Mouse (Mus musculus): ENCODE measurements around the gene Atp1a1. TPM values are rescaled to one million over a fixed set of nuclear protein-coding genes. Genes with fewer than 3 reads are reported as not detected.

Gene Atp1a1
- total and polyA plus RNA-seq, 2 experiments from 2014 or later = 66.4 to 264 TPM

DNA sequence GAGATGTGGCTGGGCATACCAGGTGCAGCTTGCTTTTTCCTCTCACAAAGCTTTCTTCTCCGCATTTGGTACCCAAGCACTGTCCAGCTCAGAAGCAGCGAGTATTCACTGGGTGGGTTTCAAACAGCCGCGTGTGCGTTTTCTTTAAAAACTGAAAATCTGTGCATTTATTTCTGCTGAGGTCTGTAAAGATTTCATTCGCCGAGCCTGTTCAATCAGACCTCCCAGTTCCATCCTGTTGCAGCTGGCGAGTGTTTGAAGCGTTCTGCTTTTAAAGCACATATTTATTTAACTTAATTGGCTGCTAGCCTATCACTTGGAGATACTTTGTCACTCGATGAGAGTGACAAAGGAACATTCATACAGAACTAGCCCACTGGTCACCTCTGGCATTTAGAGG, 73.6 kb downstream of the Atp1a1 start:
- TF ChIP-seq CTCF (IDR thresholded peaks at IDR 0.05; ENCODE audit: low read depth) = no peak
- WGBS = 63% methylated on average over 10 of the region's 10 CpGs
- H3K4me2 ChIP-seq (ENCODE audit: low read depth, low read length) = no peak overlapping the region
- no peak overlapping the region for H3K4me3 ChIP-seq (ENCODE audit: low read length)
- H3K27ac ChIP-seq = no peak overlapping the region
- H3K9me3 ChIP-seq (ENCODE audit: low read length) = no peaks in the 10 kb centered on the region
- ATAC-seq (no peak), DNase-seq (ENCODE audit: low spot score) (no peak)
- no peaks in the 10 kb centered on the region for H3K36me3 ChIP-seq (ENCODE audit: insufficient read depth, low read length)
- H3K4me1 ChIP-seq (ENCODE audit: insufficient read depth, low read length) = 0 out of 2 replicates have a peak, but pooled peaks cover 8% of the 10 kb centered on the region
- no peak overlapping the region for H3K9ac ChIP-seq (replicated peaks; ENCODE audit: low read length)
- H3K27me3 ChIP-seq (ENCODE audit: insufficient read depth, low read length) = no peaks in the 10 kb centered on the region

DNA sequence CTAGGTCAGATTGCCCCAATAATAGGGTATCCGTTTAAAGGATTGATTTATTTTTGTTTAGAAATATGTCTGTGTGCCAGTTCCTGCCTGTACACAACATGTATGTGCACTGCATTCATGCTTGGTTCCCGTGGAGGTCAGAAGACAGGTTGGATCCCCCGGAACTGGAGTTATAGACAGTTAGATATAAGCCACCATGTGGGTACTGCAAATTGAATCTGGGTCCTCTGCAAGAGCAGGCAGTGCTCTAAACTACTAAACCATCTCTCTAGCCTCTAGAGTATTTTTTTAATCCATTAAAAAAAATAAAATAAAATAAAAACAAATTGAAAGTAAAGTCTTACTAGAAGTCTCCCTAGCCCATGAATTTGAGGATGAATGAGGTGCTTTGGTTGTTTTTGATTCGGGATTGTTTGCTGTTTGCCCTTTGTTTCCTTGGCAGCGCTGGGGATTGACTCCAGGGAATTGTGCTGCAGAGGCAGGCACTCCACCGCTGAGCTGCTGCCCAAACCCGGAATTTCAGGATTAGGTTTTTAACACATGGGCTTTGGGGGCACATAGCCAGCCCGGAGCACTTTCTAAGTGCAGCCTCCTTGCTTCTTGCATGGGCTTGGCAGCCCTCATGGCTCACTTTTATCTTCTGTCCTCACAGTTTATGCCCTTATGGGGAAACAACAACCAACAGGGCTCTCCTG, 75.4 kb downstream of the Atp1a1 start:
- no peak for TF ChIP-seq CTCF (IDR thresholded peaks at IDR 0.05; ENCODE audit: low read depth)
- ATAC-seq = no peak
- WGBS = 22% methylated on average over 8 of the region's 8 CpGs
- no peaks in the 10 kb centered on the region for H3K36me3 ChIP-seq (ENCODE audit: insufficient read depth, low read length)
- no peak overlapping the region for H3K4me3 ChIP-seq (ENCODE audit: low read length)
- peak; percentile 65 for DNase-seq (ENCODE audit: low spot score)
- no peak overlapping the region; the same call in 1 of the 2 replicates for H3K27ac ChIP-seq
- no peak overlapping the region for H3K9ac ChIP-seq (replicated peaks; ENCODE audit: low read length)
- no peaks in the 10 kb centered on the region for H3K9me3 ChIP-seq (ENCODE audit: low read length)
- 0 out of 2 replicates have a peak, but pooled peaks cover 8% of the 10 kb centered on the region for H3K4me1 ChIP-seq (ENCODE audit: insufficient read depth, low read length)
- H3K27me3 ChIP-seq (ENCODE audit: insufficient read depth, low read length) = no peaks in the 10 kb centered on the region
- H3K4me2 ChIP-seq (ENCODE audit: low read depth, low read length) = no peak overlapping the region

DNA sequence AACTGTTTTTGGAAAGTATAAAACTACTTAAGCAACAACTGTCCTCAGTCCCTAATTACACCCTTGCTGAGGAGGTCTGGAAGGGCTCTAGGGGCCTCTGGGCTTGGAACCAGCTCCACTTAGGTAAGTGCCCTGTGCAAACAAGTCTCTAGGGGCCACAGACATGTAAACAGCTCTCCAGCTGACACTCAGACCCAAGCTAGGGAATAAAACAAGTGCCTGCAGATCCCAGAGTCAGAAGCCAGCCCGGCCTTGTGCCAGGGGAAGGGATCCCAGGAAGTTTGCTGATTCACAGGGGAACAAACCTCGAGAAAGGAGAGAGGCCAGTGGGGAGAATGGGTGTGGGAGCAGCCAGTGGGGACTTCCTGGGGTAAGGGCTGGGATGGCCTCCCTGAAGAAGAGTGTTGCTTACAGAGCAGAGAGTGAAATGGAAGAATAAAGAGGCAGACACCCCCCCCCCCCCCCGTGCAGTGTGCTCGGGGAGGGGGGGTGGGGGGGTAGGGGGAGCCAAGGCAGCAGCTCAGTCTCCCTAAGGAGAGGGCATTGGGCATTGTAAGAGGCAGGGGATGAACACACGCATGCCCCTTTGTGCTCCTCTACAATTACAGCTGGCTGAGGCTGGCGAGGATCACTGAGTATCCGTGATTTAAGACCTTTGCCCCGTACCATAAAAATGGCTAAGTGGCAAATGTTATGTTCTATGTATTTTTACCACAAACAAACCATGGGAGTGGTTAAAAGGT, 76.2 kb downstream of the Atp1a1 start:
- ATAC-seq = no peak
- no peak for TF ChIP-seq CTCF (IDR thresholded peaks at IDR 0.05; ENCODE audit: low read depth)
- DNase-seq (ENCODE audit: low spot score) = no peak

DNA sequence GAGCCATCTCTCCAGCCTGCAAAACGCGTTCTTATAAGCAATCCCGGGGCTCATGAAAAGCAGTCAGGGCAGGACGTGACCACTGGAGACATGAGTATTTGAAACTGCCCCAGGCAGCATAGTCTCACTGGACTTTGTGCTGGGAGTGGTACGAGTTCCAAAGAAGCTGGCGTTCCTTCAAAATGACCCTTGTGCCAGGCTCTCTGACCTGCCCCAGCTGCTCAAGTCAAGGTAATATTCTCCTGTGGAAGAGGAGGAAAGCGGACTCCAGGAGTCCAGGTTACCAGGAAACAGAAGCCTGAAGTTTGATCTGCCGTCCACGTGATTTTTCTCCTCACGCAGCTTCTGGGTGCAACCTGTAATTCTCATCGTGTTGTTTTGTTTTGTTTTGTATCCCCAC, 77.9 kb downstream of the Atp1a1 start:
- no peak for TF ChIP-seq CTCF (IDR thresholded peaks at IDR 0.05; ENCODE audit: low read depth)
- DNase-seq (ENCODE audit: low spot score) (no peak), ATAC-seq (no peak)
- Histone ChIP-seq H3K4me2 (ENCODE audit: low read depth, low read length) (no peak overlapping the region), H3K9ac (replicated peaks; ENCODE audit: low read length) (no peak overlapping the region), H3K4me3 (ENCODE audit: low read length) (no peak overlapping the region), H3K36me3 (ENCODE audit: insufficient read depth, low read length) (no peaks in the 10 kb centered on the region), H3K4me1 (ENCODE audit: insufficient read depth, low read length) (0 out of 2 replicates have a peak, but pooled peaks cover 11% of the 10 kb centered on the region), H3K27me3 (ENCODE audit: insufficient read depth, low read length) (no peaks in the 10 kb centered on the region), H3K9me3 (ENCODE audit: low read length) (no peaks in the 10 kb centered on the region), H3K27ac (no peak overlapping the region)
- 80% methylated on average over 11 of the region's 11 CpGs for WGBS

More for the DNA sequence above, 76.2 kb downstream of the Atp1a1 start:
- Histone ChIP-seq H3K9me3 (ENCODE audit: low read length) (no peaks in the 10 kb centered on the region), H3K4me2 (ENCODE audit: low read depth, low read length) (no peak overlapping the region), H3K9ac (replicated peaks; ENCODE audit: low read length) (no peak overlapping the region), H3K36me3 (ENCODE audit: insufficient read depth, low read length) (no peaks in the 10 kb centered on the region), H3K27me3 (ENCODE audit: insufficient read depth, low read length) (no peaks in the 10 kb centered on the region), H3K4me1 (ENCODE audit: insufficient read depth, low read length) (0 out of 2 replicates have a peak, but pooled peaks cover 8% of the 10 kb centered on the region), H3K27ac (no peak overlapping the region), H3K4me3 (ENCODE audit: low read length) (no peak overlapping the region)
- WGBS = 27% methylated on average over 6 of the region's 8 CpGs

Other genes with a start within 250 kb of the Atp1a1 start
- 76.3 and 84.0 TPM in 2 replicates for gene Igsf3, start 227.6 kb downstream of the Atp1a1 start, total RNA-seq (2014; rRNA removed)
- 62.1 and 65.7 TPM in 2 replicates for gene Igsf3, start 227.6 kb downstream of the Atp1a1 start, polyA plus RNA-seq (2015; fragmentation: Nextera tagmentation; extraction: Ambion mirVana)
- 0.10 and 0.72 TPM in 2 replicates for gene Mab21l3, start 244.3 kb upstream of the Atp1a1 start, total RNA-seq (2014; rRNA removed)
- gene Mab21l3, start 244.3 kb upstream of the Atp1a1 start, polyA plus RNA-seq (2015; fragmentation: Nextera tagmentation; extraction: Ambion mirVana) = 0.04 and 0.09 TPM in 2 replicates

Data from hindbrain, postnatal 0 days (tissue).